ENCODE assay signal across 11 mouse cellular contexts in the genomic region with DNA sequence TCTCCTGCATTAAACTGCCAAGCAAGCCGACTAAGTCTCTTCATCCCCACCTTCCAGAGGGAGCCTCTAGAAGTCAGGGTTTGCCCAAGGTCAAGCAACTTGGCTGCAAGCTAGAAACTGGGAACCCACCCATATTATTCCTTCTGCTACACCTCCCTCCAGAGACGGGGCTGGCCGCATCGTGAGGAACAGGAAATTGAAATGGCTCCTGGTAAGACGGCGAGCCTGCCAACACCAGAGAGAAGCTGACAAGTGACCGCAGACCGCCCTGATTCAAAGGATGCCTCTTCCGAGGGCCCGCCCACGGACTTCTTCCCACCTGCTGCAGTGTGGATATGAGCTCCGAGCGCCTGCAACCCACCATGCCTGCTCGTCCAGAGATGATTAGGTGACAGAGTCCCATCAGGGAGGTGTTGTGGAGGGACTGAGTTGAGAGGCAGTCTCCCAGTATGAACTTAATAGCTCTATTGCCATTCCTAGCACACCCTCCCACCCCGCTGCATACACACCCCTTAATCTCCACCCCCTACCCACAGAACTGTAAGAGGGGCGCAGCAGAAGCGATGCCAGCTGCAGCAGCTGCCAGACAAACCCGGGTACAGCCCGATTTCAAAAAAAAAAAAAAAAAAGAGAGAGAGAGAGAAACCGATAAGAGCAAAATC.
A peak's percentile ranks its signal among the peaks of the same experiment; 100 is the strongest.
DNase-seq lines count a peak whose midpoint lies in the region; ATAC-seq lines count a peak whose summit lies in the region.
"Had no signal": no experiment of that assay in that cellular context is flagged by ENCODE, and none has a peak within 500 bp of the region (broad histone marks: within the 10 kb centered on the region; RNA-seq: fewer than 3 reads in every experiment).

No protein-coding gene starts in this region.

- WGBS in forebrain, embryonic 13.5 days = 76% methylated on average over 20 of the region's 20 CpGs
- WGBS in forebrain, embryonic 10.5 days = 88% methylated on average over 20 of the region's 20 CpGs
- 81% methylated on average over 20 of the region's 20 CpGs for WGBS in intestine, embryonic 15.5 days

- H3K4me3 ChIP-seq in forebrain, embryonic 13.5 days = no peak overlapping the region
- H3K4me3 ChIP-seq in forebrain, embryonic 10.5 days = no peak overlapping the region
- H3K4me3 ChIP-seq in intestine, embryonic 15.5 days (replicated peaks) = no peak overlapping the region
- H3K4me3 ChIP-seq: midbrain, embryonic 15.5 days had no signal

- peak; percentile 67; the same call in 1 of the 2 replicates for ATAC-seq in forebrain, embryonic 13.5 days
- ATAC-seq in intestine, embryonic 15.5 days = no peak
- ATAC-seq: midbrain, embryonic 15.5 days had no signal

- peaks cover 26% of the 10 kb centered on the region for H3K4me1 ChIP-seq in forebrain, embryonic 13.5 days
- peaks cover 7% of the 10 kb centered on the region for H3K4me1 ChIP-seq in forebrain, embryonic 10.5 days
- H3K4me1 ChIP-seq in intestine, embryonic 15.5 days (replicated peaks) = no peaks in the 10 kb centered on the region

- no peaks in the 10 kb centered on the region for H3K27me3 ChIP-seq in forebrain, embryonic 13.5 days
- H3K27me3 ChIP-seq in forebrain, embryonic 10.5 days (ENCODE audit: poor library complexity, severe bottlenecking) = no peaks in the 10 kb centered on the region
- H3K27me3 ChIP-seq in intestine, embryonic 15.5 days (replicated peaks) = no peaks in the 10 kb centered on the region
- H3K27me3 ChIP-seq: midbrain, embryonic 15.5 days had no signal

- no peak for DNase-seq in forebrain, embryonic 10.5 days (ENCODE audit: extremely low spot score, low spot score)
- peak; percentile 60 for DNase-seq in left cerebral cortex, postnatal 4 days
- DNase-seq in left cerebral cortex, postnatal 14 days (ENCODE audit: low spot score in 2 of 2) = no peak
- peak; percentile 91 for DNase-seq in cerebellum, adult 9-11 months
- DNase-seq in gastrocnemius, postnatal 36 days = peak; percentile 50 to 51
- DNase-seq in lung, postnatal 14 days = no peak

- 0 out of 2 replicates have a peak, but pooled peaks cover 6% of the 10 kb centered on the region for H3K9me3 ChIP-seq in forebrain, embryonic 13.5 days (replicated peaks)
- H3K9me3 ChIP-seq in forebrain, embryonic 10.5 days = peaks cover 8% of the 10 kb centered on the region; the same call in 1 of the 2 replicates
- no peaks in the 10 kb centered on the region for H3K9me3 ChIP-seq in intestine, embryonic 15.5 days
- H3K9me3 ChIP-seq: midbrain, embryonic 15.5 days had no signal

- H3K4me2 ChIP-seq in forebrain, embryonic 13.5 days = no peak overlapping the region
- H3K4me2 ChIP-seq in intestine, embryonic 15.5 days (replicated peaks) = no peak overlapping the region
- H3K4me2 ChIP-seq: lung, embryonic 14.5 days; midbrain, embryonic 15.5 days had no signal

- no peak overlapping the region for H3K9ac ChIP-seq in forebrain, embryonic 13.5 days
- no peak overlapping the region for H3K9ac ChIP-seq in intestine, embryonic 15.5 days
- H3K9ac ChIP-seq: lung, embryonic 14.5 days; midbrain, embryonic 15.5 days had no signal

- intact Hi-C loops in left cerebral cortex, postnatal 4 days (cut with DNase I) = no loop called here
- intact Hi-C loops in left cerebral cortex, postnatal 14 days (cut with DNase I) = no loop called here
- intact Hi-C loops in gastrocnemius, postnatal 36 days (cut with DNase I) = loop anchor here (5.0 kb wide), 1 partner anchor 50 kb away; no protein-coding TSS in a partner anchor

- H3K36me3 ChIP-seq in forebrain, embryonic 13.5 days (ENCODE audit: poor library complexity, severe bottlenecking) = peaks cover 15% of the 10 kb centered on the region; the same call in 1 of the 2 replicates
- H3K36me3 ChIP-seq in forebrain, embryonic 10.5 days (replicated peaks) = peaks cover 38% of the 10 kb centered on the region
- no peaks in the 10 kb centered on the region for H3K36me3 ChIP-seq in intestine, embryonic 15.5 days
- H3K36me3 ChIP-seq: midbrain, embryonic 15.5 days had no signal

- peak overlapping the region; percentile 40; the same call in 1 of the 2 replicates for H3K27ac ChIP-seq in forebrain, embryonic 13.5 days
- no peak overlapping the region for H3K27ac ChIP-seq in forebrain, embryonic 10.5 days
- H3K27ac ChIP-seq in intestine, embryonic 15.5 days = no peak overlapping the region
- H3K27ac ChIP-seq: kidney, postnatal 0 days; midbrain, embryonic 15.5 days had no signal

Comparison
In these comparisons a context has a peak if more than half of its experiments do, and no peak if none do; other contexts are left out.
1. DNase-seq: peak in left cerebral cortex, postnatal 4 days (single experiment), cerebellum, adult 9-11 months (single experiment) and gastrocnemius, postnatal 36 days (2 of 2); none in forebrain, embryonic 10.5 days (single experiment), left cerebral cortex, postnatal 14 days (0 of 2) and lung, postnatal 14 days (single experiment).